Mouse (Mus musculus) ES-Bruce4 (cell line): ENCODE measurements around the gene Ndufb4. TPM values are rescaled to one million over a fixed set of nuclear protein-coding genes. Genes with fewer than 3 reads are reported as not detected.

ENCODE experiments used
- H3K27ac ChIP-seq: 2 replicates; pipeline ENCODE4 v1.5.1; 2012; ENCODE audit warnings: low read length, inconsistent platforms; ENCODE audit not compliant: insufficient read depth
- H3K27me3 ChIP-seq: 2 replicates; pipeline ENCODE4 v1.6.1; 2012; ENCODE audit warnings: mild to moderate bottlenecking, low read length, inconsistent platforms; ENCODE audit not compliant: control insufficient read depth, poor library complexity, insufficient read depth, severe bottlenecking
- H3K36me3 ChIP-seq: 2 replicates; pipeline ENCODE4 v1.6.1; 2012; ENCODE audit warnings: inconsistent platforms, mild to moderate bottlenecking, low read length, moderate library complexity; ENCODE audit not compliant: control insufficient read depth, poor library complexity, insufficient read depth, severe bottlenecking
- H3K4me1 ChIP-seq: one replicate; pipeline ENCODE4 v1.8.1; 2011; ENCODE audit warnings: low read length; ENCODE audit not compliant: control insufficient read depth, insufficient read depth
- H3K4me3 ChIP-seq: 2 replicates; pipeline ENCODE4 v1.5.1; 2011; ENCODE audit warnings: low read depth, mild to moderate bottlenecking, low read length
- H3K9ac ChIP-seq: 2 replicates; pipeline ENCODE4 v1.6.1; 2012; ENCODE audit warnings: low read depth, mild to moderate bottlenecking, inconsistent platforms; ENCODE audit not compliant: poor library complexity, severe bottlenecking
- H3K9me3 ChIP-seq: replicated peaks from 2 replicates; pipeline ENCODE4 v1.6.1; 2012; ENCODE audit warnings: mild to moderate bottlenecking, low read length, inconsistent platforms; ENCODE audit not compliant: control insufficient read depth, poor library complexity, insufficient read depth, severe bottlenecking
- CTCF ChIP-seq: IDR thresholded peaks from one replicate; pipeline ENCODE4 v1.8.1; 2011; ENCODE audit warnings: low read depth, low read length
- EP300 ChIP-seq: IDR thresholded peaks from 2 replicates; pipeline ENCODE4 v1.6.1; 2011; ENCODE audit warnings: low read depth, low read length; ENCODE audit not compliant: insufficient read depth
- POLR2A ChIP-seq: IDR thresholded peaks from one replicate; pipeline ENCODE4 v1.8.1; 2011; ENCODE audit warnings: low read length; ENCODE audit not compliant: insufficient read depth
- polyA plus RNA-seq: library from polyadenylated mRNA; stranded (reverse); fragments of >200 nt; gene quantifications from 2 replicates; pipeline ENCODE4 v1.2.4, GENCODE M21; 2011; ENCODE audit warnings: low read depth; ENCODE audit not compliant: missing spikeins, insufficient read depth, insufficient read length

The Ndufb4 gene
- polyA plus RNA-seq, 1 experiment: 93.9 TPM

GRCm38 (mm10) chr16:37635095-37635494, 19.2 kb downstream of the Ndufb4 start:
- TF ChIP-seq POLR2A (no peak), CTCF (no peak), EP300 (no peak)

GRCm38 (mm10) chr16:37634578-37634977, 19.7 kb downstream of the Ndufb4 start:
- no peak overlapping the region for H3K9ac ChIP-seq
- H3K27ac ChIP-seq: no peak overlapping the region
- no peaks in the 10 kb centered on the region; the same call in 1 of the 2 replicates for H3K27me3 ChIP-seq
- no peaks in the 10 kb centered on the region for H3K9me3 ChIP-seq
- TF ChIP-seq CTCF: no peak
- TF ChIP-seq POLR2A: no peak
- no peak for TF ChIP-seq EP300
- no peaks in the 10 kb centered on the region for H3K36me3 ChIP-seq
- no peak overlapping the region for H3K4me3 ChIP-seq
- no peaks in the 10 kb centered on the region for H3K4me1 ChIP-seq

More at GRCm38 (mm10) chr16:37635095-37635494, 19.2 kb downstream of the Ndufb4 start:
- Histone ChIP-seq H3K4me3 (no peak overlapping the region), H3K27ac (no peak overlapping the region), H3K4me1 (no peaks in the 10 kb centered on the region), H3K36me3 (no peaks in the 10 kb centered on the region), H3K27me3 (no peaks in the 10 kb centered on the region; the same call in 1 of the 2 replicates), H3K9ac (no peak overlapping the region), H3K9me3 (no peaks in the 10 kb centered on the region)

- Histone ChIP-seq H3K9ac (no peak overlapping the region), H3K36me3 (no peaks in the 10 kb centered on the region), H3K27me3 (no peaks in the 10 kb centered on the region; the same call in 1 of the 2 replicates), H3K27ac (no peak overlapping the region), H3K9me3 (no peaks in the 10 kb centered on the region; the same call in 1 of the 2 replicates), H3K4me3 (no peak overlapping the region), H3K4me1 (no peaks in the 10 kb centered on the region)
- TF ChIP-seq POLR2A: no peak
- no peak for TF ChIP-seq EP300
- TF ChIP-seq CTCF: no peak
Measured at GRCm38 (mm10) chr16:37629011-37629410, 25.2 kb downstream of the Ndufb4 start.

GRCm38 (mm10) chr16:37628336-37628735, 25.9 kb downstream of the Ndufb4 start:
- Histone ChIP-seq H3K9me3 (no peaks in the 10 kb centered on the region; the same call in 1 of the 2 replicates), H3K9ac (no peak overlapping the region), H3K36me3 (no peaks in the 10 kb centered on the region), H3K27me3 (no peaks in the 10 kb centered on the region; the same call in 1 of the 2 replicates), H3K4me1 (no peaks in the 10 kb centered on the region), H3K27ac (no peak overlapping the region), H3K4me3 (no peak overlapping the region)
- no peak for TF ChIP-seq POLR2A

- Histone ChIP-seq H3K27me3 (no peaks in the 10 kb centered on the region), H3K9ac (no peak overlapping the region), H3K27ac (no peak overlapping the region), H3K4me1 (no peaks in the 10 kb centered on the region), H3K4me3 (no peak overlapping the region), H3K9me3 (no peaks in the 10 kb centered on the region; the same call in 1 of the 2 replicates), H3K36me3 (no peaks in the 10 kb centered on the region)
- TF ChIP-seq POLR2A (no peak), CTCF (no peak), EP300 (no peak)
Measured at GRCm38 (mm10) chr16:37626388-37626949, 27.8 kb downstream of the Ndufb4 start.

GRCm38 (mm10) chr16:37622919-37623318, 31.3 kb downstream of the Ndufb4 start:
- Histone ChIP-seq H3K36me3 (no peaks in the 10 kb centered on the region), H3K27ac (no peak overlapping the region), H3K9ac (no peak overlapping the region), H3K27me3 (no peaks in the 10 kb centered on the region), H3K9me3 (no peaks in the 10 kb centered on the region; the same call in 1 of the 2 replicates), H3K4me3 (no peak overlapping the region), H3K4me1 (no peaks in the 10 kb centered on the region)
- TF ChIP-seq POLR2A (no peak), CTCF (no peak), EP300 (no peak)
